In the genomic region with DNA sequence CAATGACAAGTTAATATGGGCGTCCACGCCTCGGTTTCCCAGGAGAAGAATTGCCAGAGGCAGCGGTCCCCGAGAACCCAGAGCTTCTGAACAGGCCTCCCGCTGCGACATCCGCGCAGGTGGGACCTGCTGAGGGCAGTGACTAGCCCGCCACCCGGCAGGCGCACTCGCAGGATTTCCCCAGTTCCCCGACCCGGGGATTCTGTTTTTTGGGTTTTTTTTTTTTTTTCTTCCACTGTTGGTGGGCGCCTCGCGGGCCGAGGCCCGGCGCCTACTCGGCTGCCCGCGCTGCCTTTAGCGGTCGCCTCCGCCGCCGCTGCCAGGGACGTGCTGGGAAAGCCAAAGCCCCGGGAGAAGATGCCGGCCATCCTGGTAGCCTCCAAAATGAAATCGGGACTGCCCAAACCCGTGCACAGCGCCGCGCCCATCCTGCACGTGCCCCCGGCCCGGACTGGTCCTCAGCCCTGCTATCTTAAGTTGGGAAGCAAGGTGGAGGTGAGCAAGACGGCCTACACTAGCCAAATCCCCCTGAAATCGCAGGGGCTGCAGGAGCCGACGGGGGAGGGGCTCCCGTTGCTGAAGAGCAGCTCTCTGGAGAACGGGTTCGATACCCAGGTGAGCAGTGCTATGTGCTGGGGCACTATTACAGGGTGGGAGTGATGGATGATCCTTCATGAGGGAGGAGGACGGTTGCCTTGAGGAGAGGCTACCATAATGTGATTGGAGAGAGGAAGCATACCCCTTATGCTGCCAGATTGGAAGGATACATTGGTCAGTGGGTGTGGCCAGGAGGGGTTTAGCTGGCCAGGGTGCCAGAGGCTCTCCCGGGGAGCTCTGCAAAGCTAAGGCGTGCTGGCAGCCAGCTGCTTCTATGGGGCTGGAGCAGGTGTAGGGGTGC, we compare ENCODE assay signal across 8 mouse cellular contexts.
DNase-seq lines count a peak whose midpoint lies in the region; ATAC-seq and TF ChIP-seq lines count a peak whose summit lies in the region.

No protein-coding gene starts in this region.

- peaks cover 64% of the 10 kb centered on the region for H3K27me3 ChIP-seq in forebrain, embryonic 12.5 days
- H3K27me3 ChIP-seq in kidney, postnatal 0 days (ENCODE audit: insufficient read depth, low read length): no peaks in the 10 kb centered on the region
- no peaks in the 10 kb centered on the region for H3K27me3 ChIP-seq in midbrain, embryonic 16.5 days (ENCODE audit: control insufficient read depth, insufficient read depth, low read depth, low read length)

- peak overlapping the region; percentile 85 for H3K4me2 ChIP-seq in forebrain, embryonic 12.5 days
- H3K4me2 ChIP-seq in kidney, postnatal 0 days (ENCODE audit: low read length): peak overlapping the region; percentile 96
- H3K4me2 ChIP-seq in midbrain, embryonic 16.5 days (ENCODE audit: low read length): peak overlapping the region; percentile 88

- H3K27ac ChIP-seq in forebrain, embryonic 12.5 days: no peak overlapping the region
- no peak overlapping the region for H3K27ac ChIP-seq in kidney, postnatal 0 days
- peak overlapping the region; percentile 89 for H3K27ac ChIP-seq in midbrain, embryonic 16.5 days (ENCODE audit: low read length)

- no peaks in the 10 kb centered on the region for H3K9me3 ChIP-seq in forebrain, embryonic 12.5 days
- H3K9me3 ChIP-seq in kidney, postnatal 0 days (replicated peaks; ENCODE audit: low read length): no peaks in the 10 kb centered on the region
- H3K9me3 ChIP-seq in midbrain, embryonic 16.5 days (replicated peaks; ENCODE audit: control insufficient read depth, low read length, poor library complexity, severe bottlenecking): no peaks in the 10 kb centered on the region

- H3K9ac ChIP-seq in forebrain, embryonic 12.5 days: peak overlapping the region; percentile 52
- peak overlapping the region; percentile 58 for H3K9ac ChIP-seq in kidney, postnatal 0 days (ENCODE audit: low read depth, low read length)
- peak overlapping the region; percentile 71 for H3K9ac ChIP-seq in midbrain, embryonic 16.5 days (ENCODE audit: low read depth, low read length)

- DNase-seq in layer of hippocampus, postnatal 10 days (ENCODE audit: low spot score in 2 of 2): peak; percentile 54 to 67
- no peak for DNase-seq in layer of hippocampus, adult 8-10 months (ENCODE audit: low spot score in 2 of 2)
- DNase-seq in T-cell, adult 2 months (ENCODE audit: low spot score): peak; percentile 2
- no peak for DNase-seq in kidney, postnatal 0 days (ENCODE audit: low spot score)
- DNase-seq in urinary bladder, postnatal 36 days (ENCODE audit: low spot score in 2 of 2): no peak
- no peak for DNase-seq in adrenal gland, adult 2 months

- no peak for TF ChIP-seq CTCF in kidney, postnatal 0 days (IDR thresholded peaks at IDR 0.05; ENCODE audit: low read depth)

- 3% methylated on average over 50 of the region's 50 CpGs for WGBS in forebrain, embryonic 12.5 days
- 3% methylated on average over 49 of the region's 50 CpGs for WGBS in kidney, postnatal 0 days
- WGBS in midbrain, embryonic 16.5 days: 1% methylated on average over 50 of the region's 50 CpGs

- no peaks in the 10 kb centered on the region for H3K36me3 ChIP-seq in forebrain, embryonic 12.5 days (replicated peaks)
- H3K36me3 ChIP-seq in kidney, postnatal 0 days (ENCODE audit: insufficient read depth, low read length): no peaks in the 10 kb centered on the region
- no peaks in the 10 kb centered on the region for H3K36me3 ChIP-seq in midbrain, embryonic 16.5 days (ENCODE audit: control insufficient read depth, insufficient read depth, low read length)

- ATAC-seq in forebrain, embryonic 12.5 days (ENCODE audit: low FRiP score): no peak
- no peak for ATAC-seq in kidney, postnatal 0 days (replicated peaks; ENCODE audit: low FRiP score, low read depth)
- ATAC-seq in midbrain, embryonic 16.5 days: peak; percentile 3

- H3K4me1 ChIP-seq in forebrain, embryonic 12.5 days: peaks cover 25% of the 10 kb centered on the region
- H3K4me1 ChIP-seq in kidney, postnatal 0 days (replicated peaks; ENCODE audit: insufficient read depth, low read length): peaks cover 15% of the 10 kb centered on the region
- H3K4me1 ChIP-seq in midbrain, embryonic 16.5 days (ENCODE audit: control insufficient read depth, insufficient read depth, low read length): peaks cover 30% of the 10 kb centered on the region

- peak overlapping the region; percentile 55 for H3K4me3 ChIP-seq in forebrain, embryonic 12.5 days (replicated peaks)
- H3K4me3 ChIP-seq in kidney, postnatal 0 days (replicated peaks; ENCODE audit: low read depth, low read length): peak overlapping the region; percentile 38
- peak overlapping the region; percentile 65 for H3K4me3 ChIP-seq in midbrain, embryonic 16.5 days (ENCODE audit: low read depth, low read length)

Comparison
In these comparisons a context has a peak if more than half of its experiments do, and no peak if none do; other contexts are left out.
1. DNase-seq: peak in layer of hippocampus, postnatal 10 days (2 of 2) and T-cell, adult 2 months (single experiment); none in layer of hippocampus, adult 8-10 months (0 of 2), kidney, postnatal 0 days (single experiment), urinary bladder, postnatal 36 days (0 of 2) and adrenal gland, adult 2 months (single experiment).
2. Peak in every context shown above with its lines, with median percentiles within 50 percentile points of each other: H3K4me2 ChIP-seq, H3K4me3 ChIP-seq and H3K9ac ChIP-seq.